Mouse (Mus musculus): ENCODE data around the gene Slk. TPM values are rescaled to one million over a fixed set of nuclear protein-coding genes. Genes with fewer than 3 reads are reported as not detected.

Gene Slk
- total RNA-seq, 1 experiment from 2014 or later = 327 TPM

- no peak for ATAC-seq (replicated peaks; ENCODE audit: insufficient number of reproducible peaks, low FRiP score, low TSS enrichment, poor library complexity, severe bottlenecking)
Measured at GRCm38 (mm10) chr19:47645583-47645982, 66.1 kb downstream of the Slk start.

- no peak for ATAC-seq (replicated peaks; ENCODE audit: insufficient number of reproducible peaks, low FRiP score, low TSS enrichment, poor library complexity, severe bottlenecking)
Measured at GRCm38 (mm10) chr19:47646508-47647120, 67.1 kb downstream of the Slk start.

GRCm38 (mm10) chr19:47649071-47649470 is 69.6 kb downstream of the Slk start:
- no peak for ATAC-seq (replicated peaks; ENCODE audit: insufficient number of reproducible peaks, low FRiP score, low TSS enrichment, poor library complexity, severe bottlenecking)

GRCm38 (mm10) chr19:47650366-47651159 is 71.1 kb downstream of the Slk start:
- ATAC-seq (replicated peaks; ENCODE audit: insufficient number of reproducible peaks, low FRiP score, low TSS enrichment, poor library complexity, severe bottlenecking) = no peak

- ATAC-seq (replicated peaks; ENCODE audit: insufficient number of reproducible peaks, low FRiP score, low TSS enrichment, poor library complexity, severe bottlenecking) = no peak
Measured at GRCm38 (mm10) chr19:47651160-47651480, 71.6 kb downstream of the Slk start.

- ATAC-seq (replicated peaks; ENCODE audit: insufficient number of reproducible peaks, low FRiP score, low TSS enrichment, poor library complexity, severe bottlenecking) = no peak
Measured at GRCm38 (mm10) chr19:47652255-47652654, 72.8 kb downstream of the Slk start.

- ATAC-seq (replicated peaks; ENCODE audit: insufficient number of reproducible peaks, low FRiP score, low TSS enrichment, poor library complexity, severe bottlenecking) = no peak
Measured at GRCm38 (mm10) chr19:47653173-47653572, 73.7 kb downstream of the Slk start.

- no peak for ATAC-seq (replicated peaks; ENCODE audit: insufficient number of reproducible peaks, low FRiP score, low TSS enrichment, poor library complexity, severe bottlenecking)
Measured at GRCm38 (mm10) chr19:47654896-47655295, 75.4 kb downstream of the Slk start.

GRCm38 (mm10) chr19:47658914-47659535 is 79.5 kb downstream of the Slk start:
- no peak for ATAC-seq (replicated peaks; ENCODE audit: insufficient number of reproducible peaks, low FRiP score, low TSS enrichment, poor library complexity, severe bottlenecking)

GRCm38 (mm10) chr19:47659765-47660408 is 80.4 kb downstream of the Slk start:
- ATAC-seq (replicated peaks; ENCODE audit: insufficient number of reproducible peaks, low FRiP score, low TSS enrichment, poor library complexity, severe bottlenecking) = no peak

GRCm38 (mm10) chr19:47667601-47668000 is 88.1 kb downstream of the Slk start:
- ATAC-seq (replicated peaks; ENCODE audit: insufficient number of reproducible peaks, low FRiP score, low TSS enrichment, poor library complexity, severe bottlenecking) = no peak

- no peak for ATAC-seq (replicated peaks; ENCODE audit: insufficient number of reproducible peaks, low FRiP score, low TSS enrichment, poor library complexity, severe bottlenecking)
Measured at GRCm38 (mm10) chr19:47668399-47668798, 88.9 kb downstream of the Slk start.

- ATAC-seq (replicated peaks; ENCODE audit: insufficient number of reproducible peaks, low FRiP score, low TSS enrichment, poor library complexity, severe bottlenecking) = no peak
Measured at GRCm38 (mm10) chr19:47674419-47674818, 94.9 kb downstream of the Slk start.

- ATAC-seq (replicated peaks; ENCODE audit: insufficient number of reproducible peaks, low FRiP score, low TSS enrichment, poor library complexity, severe bottlenecking) = no peak
Measured at GRCm38 (mm10) chr19:47678675-47679074, 99.2 kb downstream of the Slk start.

GRCm38 (mm10) chr19:47689592-47689991 is 110.1 kb downstream of the Slk start:
- ATAC-seq (replicated peaks; ENCODE audit: insufficient number of reproducible peaks, low FRiP score, low TSS enrichment, poor library complexity, severe bottlenecking) = no peak

- no peak for ATAC-seq (replicated peaks; ENCODE audit: insufficient number of reproducible peaks, low FRiP score, low TSS enrichment, poor library complexity, severe bottlenecking)
Measured at GRCm38 (mm10) chr19:47691994-47692393, 112.5 kb downstream of the Slk start, which contains the start of gene Col17a1. TSS of gene Col17a1 (minus strand) at chr19:47692094.
